Mouse (Mus musculus) monocyte, adult 2 months (primary cell): ENCODE measurements at regions not wholly inside any gene's neighbourhood (a gene's known extent, or its start where the extent isn't known, plus 50 kb on each side); places are given as distances from the start of the nearest gene placed in this dataset.

ENCODE experiments used
- DNase-seq, 2 experiments: peaks; one replicate each; pipeline ENCODE4 v3.0.0; 2022; ENCODE audit warnings: low spot score in 2 of 2, low read depth in 1 of 2

- DNase-seq: no peak
Observed at GRCm38 (mm10) chr14:24986404-24986803, 472.6 kb upstream of the Zmiz1 start.

GRCm38 (mm10) chr14:24993751-24994658 lies 465.0 kb upstream of the Zmiz1 start:
- no peak for DNase-seq

DNA sequence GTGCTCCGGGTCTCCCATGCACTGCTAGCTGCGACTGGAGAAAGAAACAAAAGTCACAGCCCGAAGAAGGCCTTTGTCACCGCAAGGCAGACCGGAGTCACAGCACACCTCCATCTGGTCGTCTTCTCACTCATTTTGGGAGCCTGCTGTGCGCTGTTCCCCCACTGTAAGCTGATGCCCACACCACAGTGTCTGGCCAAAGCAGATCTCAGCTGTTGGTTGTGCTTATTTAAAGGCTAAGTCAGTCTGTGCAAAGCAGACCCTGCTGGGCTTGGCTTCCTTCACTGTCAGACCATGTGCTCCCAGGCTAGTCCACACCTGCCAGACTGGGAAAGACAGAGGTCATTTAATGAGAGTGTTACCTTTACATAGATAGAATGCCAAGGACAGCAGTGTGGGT lies 463.8 kb upstream of the Zmiz1 start:
- no peak for DNase-seq

GRCm38 (mm10) chr14:24997786-24998509 lies 461.0 kb upstream of the Zmiz1 start:
- no peak for DNase-seq

- DNase-seq: no peak
Observed at GRCm38 (mm10) chr14:24999008-24999572, 459.9 kb upstream of the Zmiz1 start.

DNA sequence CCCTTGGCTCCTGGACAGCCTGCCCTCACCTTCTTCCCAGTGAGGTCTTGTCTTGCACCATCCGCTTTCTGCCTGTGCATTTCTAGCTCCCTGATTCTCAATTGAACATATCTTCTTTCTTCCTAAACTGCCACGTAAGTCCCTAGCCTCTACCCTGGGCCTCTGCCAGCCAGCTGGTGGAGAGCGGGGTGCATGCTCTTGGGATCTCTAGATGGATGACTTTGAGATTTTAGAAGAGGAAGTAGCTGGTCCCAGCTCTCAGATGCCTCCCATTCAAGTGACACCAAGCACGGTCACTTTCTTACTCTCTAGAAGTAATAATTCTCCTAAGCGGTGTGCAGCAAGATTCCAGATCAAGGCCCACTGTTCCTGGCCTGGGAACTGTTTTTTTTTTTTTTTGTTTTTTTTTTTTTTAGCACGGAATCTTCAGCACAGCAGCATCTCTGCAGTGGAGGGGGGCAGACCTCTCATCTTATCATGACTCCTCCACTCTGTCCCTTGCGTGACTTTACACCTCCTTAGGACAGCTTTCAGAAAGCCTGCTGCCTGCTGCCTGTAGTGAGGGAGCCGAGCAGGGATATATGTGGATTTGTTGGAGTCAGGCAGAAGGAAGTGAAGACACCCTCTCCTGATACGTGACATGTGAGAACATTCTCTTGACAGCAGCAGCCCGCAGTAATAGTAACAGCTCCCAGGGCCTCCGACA lies 453.6 kb upstream of the Zmiz1 start:
- DNase-seq: no peak

DNA sequence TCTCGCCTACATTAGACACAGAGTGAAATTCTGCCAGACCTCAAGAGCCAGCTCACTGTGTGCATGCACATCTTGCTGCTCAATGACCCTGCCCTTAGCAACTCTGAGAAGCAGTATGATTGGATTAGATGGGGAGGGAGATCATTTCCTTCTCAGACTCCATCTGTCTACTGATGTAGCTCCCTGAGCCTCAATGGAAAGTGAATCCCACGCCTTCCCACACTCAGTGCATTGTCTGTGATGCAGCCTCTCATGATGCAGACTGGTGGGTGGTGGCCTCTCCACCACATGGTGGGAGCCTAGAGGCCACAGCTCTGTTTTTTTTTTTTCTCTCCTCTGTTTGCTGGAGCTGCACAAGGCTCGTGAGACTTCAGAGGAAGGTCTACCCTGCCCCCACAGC lies 447.1 kb upstream of the Zmiz1 start:
- no peak for DNase-seq

DNA sequence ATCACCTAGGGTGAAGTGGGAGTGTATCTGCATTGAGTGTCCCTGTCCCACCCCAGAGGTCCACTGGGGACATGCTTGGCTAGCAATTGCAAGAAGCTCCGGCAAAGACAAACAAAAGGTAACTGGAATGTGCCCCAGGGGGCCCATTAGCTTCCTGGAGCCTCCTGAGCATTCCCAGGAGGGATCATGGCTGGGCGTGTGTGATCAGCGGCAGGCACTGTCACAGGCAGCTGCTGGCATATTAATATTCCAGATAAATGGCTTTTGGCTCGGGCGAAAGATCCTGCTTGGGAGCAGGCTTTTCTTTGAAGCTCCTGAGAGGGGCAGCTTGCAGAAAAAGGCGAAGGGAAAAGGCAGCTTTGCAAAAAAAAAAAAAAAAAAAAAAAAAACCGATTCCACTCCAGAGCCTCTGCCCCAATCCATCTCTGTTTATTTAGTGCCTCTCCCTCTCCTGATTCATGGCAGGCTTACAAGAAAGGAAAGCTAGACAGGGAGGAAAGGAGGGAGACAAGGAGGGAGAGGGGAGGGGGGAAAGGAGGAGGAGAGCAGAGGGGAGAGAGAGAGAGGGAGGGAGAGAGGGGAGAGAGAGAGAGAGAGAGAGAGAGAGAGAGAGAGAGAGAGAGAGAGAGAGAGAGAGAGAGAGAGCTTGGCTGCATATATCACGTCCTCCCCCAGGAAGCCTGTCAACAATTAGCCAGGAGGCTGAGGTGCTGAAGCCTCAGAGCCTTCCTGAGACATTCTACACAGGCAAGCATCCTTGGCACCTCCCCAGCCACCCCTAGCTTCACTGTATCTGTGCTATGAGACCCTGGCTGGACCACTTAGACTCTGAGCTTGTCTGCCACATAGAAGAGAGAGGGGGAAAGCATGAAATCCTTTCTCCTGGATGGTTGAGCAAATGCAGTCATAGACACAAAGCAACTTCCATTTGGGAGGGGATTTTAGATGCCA lies 443.4 kb upstream of the Zmiz1 start:
- DNase-seq: no peak

DNA sequence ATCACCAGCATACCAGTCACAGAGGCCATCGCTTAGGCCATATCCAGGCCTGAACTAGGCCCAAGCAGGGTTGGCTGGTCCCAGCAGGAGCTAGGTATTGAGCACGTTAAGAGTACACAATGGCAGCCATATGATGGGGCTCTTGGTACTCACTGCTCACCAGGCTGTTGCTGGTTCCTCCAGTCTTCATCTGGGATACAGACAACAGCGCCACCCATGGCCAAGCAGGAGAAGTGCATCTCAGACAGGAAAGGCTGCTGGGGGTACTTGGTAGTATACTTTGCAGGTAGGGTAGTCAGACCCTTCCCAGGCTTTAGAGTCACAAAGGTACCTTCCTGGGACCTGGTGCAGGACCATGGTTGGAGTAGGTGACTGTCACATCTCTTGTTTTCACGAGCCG lies 441.1 kb upstream of the Zmiz1 start:
- DNase-seq: no peak

DNA sequence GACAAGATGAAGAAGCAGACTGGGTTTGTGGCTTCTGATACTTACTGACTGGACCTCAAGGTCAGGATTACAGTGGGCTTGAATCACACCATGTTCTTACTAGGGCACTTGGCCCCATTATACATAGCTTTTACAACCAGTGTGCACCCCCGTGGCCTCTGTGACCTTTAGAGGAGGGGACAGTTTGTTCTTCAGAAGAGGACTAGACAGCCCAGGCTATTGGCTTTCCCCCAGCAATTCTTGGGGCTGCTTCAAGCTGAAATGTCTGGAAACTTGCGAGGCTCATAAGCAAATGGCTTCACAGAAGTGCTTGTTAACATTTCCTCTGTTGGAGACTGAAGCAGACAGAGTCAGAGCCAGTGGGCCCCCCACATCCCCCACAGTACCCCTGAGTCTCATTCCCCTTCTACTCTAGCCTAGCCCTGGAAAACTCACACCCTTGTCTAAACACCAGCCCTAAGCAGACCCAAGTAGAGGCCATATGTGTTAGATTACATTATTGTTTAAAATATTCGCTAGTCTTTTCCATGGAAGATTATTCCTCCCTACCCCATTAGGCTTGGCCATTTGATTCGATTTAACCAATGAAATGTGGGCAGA lies 439.6 kb upstream of the Zmiz1 start:
- no peak for DNase-seq

DNA sequence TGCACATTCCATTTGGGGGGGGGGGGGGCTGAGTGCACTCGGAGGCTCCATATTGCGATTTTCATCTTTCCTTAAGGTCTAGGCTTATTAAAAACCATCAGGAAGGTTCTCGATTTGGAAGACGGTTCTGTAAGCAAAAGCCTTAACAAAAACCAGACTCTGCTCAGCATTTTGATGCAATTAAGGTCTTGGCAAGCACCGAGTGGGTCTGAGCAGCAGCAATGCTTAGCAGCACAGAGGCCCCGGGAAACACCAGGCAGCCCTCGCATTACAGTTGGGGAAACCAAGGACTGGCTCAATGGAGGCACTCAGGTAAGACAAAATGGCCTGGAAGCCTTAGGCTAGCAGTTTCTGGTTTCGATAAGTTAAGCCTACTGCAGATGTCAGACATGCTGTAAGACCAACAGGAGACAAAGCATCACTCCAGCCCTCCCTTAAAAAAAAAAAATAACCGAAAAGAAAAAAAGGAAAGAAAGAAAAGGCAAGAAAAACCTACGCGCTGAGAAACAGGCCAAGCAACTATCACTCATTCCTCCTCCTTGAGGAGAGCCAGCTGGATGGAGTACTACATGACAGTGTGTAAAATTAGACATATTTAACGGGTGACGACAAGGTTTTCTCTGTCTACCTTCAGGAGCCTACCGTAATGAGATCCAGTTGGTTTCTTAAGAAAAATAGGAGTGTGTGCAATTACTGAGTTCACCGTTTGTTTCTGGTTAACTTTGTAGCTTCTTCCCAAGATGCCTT lies 436.3 kb upstream of the Zmiz1 start:
- no peak for DNase-seq

GRCm38 (mm10) chr14:25023270-25023800 lies 435.6 kb upstream of the Zmiz1 start:
- DNase-seq: no peak

DNA sequence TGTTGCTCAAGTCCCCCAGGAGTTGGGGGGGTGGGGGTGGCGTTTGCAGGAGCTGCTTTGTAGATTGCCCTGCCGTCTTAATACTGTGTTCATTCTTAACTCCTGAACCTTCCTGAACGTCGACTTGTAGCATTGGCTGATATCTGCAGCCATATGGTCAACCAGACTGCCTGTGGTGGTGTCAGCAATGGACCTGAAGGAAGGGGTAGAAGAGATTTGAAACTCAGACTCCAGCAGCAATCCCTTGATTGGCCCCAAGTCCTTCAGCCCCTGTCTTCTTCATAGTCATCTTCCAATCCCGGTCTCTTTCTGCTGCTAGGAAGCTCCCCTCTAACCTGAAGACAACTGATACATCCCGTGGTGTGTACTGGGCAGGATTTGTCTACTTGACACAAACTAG lies 433.9 kb upstream of the Zmiz1 start:
- no peak for DNase-seq

DNA sequence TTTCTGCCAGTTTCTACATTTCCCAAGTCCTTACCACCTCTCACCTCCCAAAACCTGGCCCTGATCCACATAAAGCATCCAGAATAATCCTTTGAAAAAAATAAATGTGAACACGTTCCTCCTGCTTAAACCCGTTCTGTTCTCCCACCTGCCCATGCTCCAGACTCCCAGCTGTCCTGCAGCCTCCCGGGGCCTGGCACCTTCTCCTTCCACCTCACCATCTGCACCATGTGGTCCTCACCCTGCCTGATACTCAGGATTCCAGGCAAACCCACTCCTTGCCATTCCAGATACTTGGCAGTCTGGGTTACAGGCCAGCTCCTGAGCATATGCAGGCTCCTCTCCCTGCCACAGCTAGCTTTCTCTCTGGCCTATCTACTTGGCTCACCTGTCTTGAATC lies 431.9 kb upstream of the Zmiz1 start:
- no peak for DNase-seq

DNA sequence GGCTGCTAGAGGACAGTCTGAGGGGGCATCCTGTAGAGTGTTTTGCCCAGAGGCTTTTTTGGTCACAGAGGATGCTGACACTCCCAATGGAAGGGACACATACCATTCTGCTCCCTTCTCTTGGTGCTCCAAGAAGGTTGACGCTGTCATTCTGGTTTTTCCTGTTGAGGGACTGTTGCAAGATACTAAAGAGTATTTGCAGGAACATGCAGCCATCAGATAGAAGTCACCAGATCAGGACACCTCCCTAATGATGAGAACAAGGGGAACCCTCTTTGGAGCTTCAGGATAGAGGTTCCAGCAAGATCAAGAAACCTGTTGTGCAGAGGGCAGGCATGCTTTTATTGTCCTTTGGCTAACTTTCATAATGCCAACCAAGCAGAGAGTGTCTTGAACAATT lies 431.1 kb upstream of the Zmiz1 start:
- no peak for DNase-seq

DNA sequence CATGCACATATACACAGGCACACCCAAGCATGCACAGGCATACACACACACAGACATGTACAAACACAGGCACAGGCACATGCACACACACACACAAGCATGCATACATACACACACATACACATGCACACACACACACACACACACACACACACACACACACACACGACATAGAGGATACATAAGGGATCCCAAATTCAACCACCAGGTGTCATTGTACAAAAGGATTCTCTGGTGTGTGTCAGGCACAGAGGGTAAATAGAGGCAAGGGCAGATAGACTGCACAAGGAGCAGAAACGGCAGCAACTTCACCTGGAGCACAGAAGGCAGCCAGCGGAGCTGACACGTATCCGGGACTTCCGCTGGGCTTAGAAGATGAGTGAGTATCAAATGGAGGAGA lies 428.1 kb upstream of the Zmiz1 start:
- no peak for DNase-seq

GRCm38 (mm10) chr14:25031756-25032680 lies 427.0 kb upstream of the Zmiz1 start:
- DNase-seq: no peak

GRCm38 (mm10) chr14:25032899-25033298 lies 426.1 kb upstream of the Zmiz1 start:
- DNase-seq: no peak
